Mouse (Mus musculus) hindbrain, embryonic 10.5 days (tissue): ENCODE measurements at regions not wholly inside any gene's neighbourhood (a gene's known extent, or its start where the extent isn't known, plus 50 kb on each side); places are given as distances from the start of the nearest gene placed in this dataset.
A peak's percentile ranks its signal among the peaks of the same experiment; 100 is the strongest.

Experiments used
- DNase-seq: peaks from one replicate; pipeline ENCODE4 v3.0.0-alpha.2; 2017; ENCODE audit warnings: low spot score
- H3K27ac ChIP-seq: fragments of 300-500 bp; sonication (generic); 2 replicates; pipeline ENCODE4 v1.5.1; 2016; ENCODE audit warnings: mild to moderate bottlenecking, moderate library complexity
- H3K27me3 ChIP-seq: fragments of 300-500 bp; sonication (generic); 2 replicates; pipeline ENCODE4 v1.6.1; 2016; ENCODE audit warnings: mild to moderate bottlenecking; ENCODE audit not compliant: poor library complexity, insufficient read depth, severe bottlenecking
- H3K36me3 ChIP-seq: fragments of 300-500 bp; sonication (generic); 2 replicates; pipeline ENCODE4 v1.6.1; 2016; ENCODE audit warnings: mild to moderate bottlenecking, moderate library complexity
- H3K4me1 ChIP-seq: fragments of 300-500 bp; sonication (generic); replicated peaks from 2 replicates; pipeline ENCODE4 v1.6.1; 2016; ENCODE audit warnings: mild to moderate bottlenecking
- H3K4me3 ChIP-seq: fragments of 300-500 bp; sonication (generic); 2 replicates; pipeline ENCODE4 v1.5.1; 2016; ENCODE audit warnings: mild to moderate bottlenecking, moderate library complexity
- H3K9me3 ChIP-seq: fragments of 300-500 bp; sonication (generic); 2 replicates; pipeline ENCODE4 v1.6.1; 2016; ENCODE audit warnings: mild to moderate bottlenecking, moderate library complexity
- WGBS: fragments of 180-500 bp; shearing (Covaris S2); methylation state at CpG from one replicate; pipeline ENCODE4 v1.1.7; 2016; 5-methylcytosine and 5-hydroxymethylcytosine counted together

- H3K36me3 ChIP-seq: no peaks in the 10 kb centered on the region
- no peak overlapping the region for H3K4me3 ChIP-seq
- no peak for DNase-seq
- WGBS: 92% methylated on average over 5 of the region's 5 CpGs
- H3K4me1 ChIP-seq: peaks cover 34% of the 10 kb centered on the region
- H3K27ac ChIP-seq: 0 out of 2 replicates have a peak overlapping the region, but pooled peaks have one; percentile 12
- H3K27me3 ChIP-seq: peaks cover 18% of the 10 kb centered on the region
- H3K9me3 ChIP-seq: no peaks in the 10 kb centered on the region
Observed at GRCm38 (mm10) chr7:145026014-145026285, 86.2 kb upstream of the Ccnd1 start.

DNA sequence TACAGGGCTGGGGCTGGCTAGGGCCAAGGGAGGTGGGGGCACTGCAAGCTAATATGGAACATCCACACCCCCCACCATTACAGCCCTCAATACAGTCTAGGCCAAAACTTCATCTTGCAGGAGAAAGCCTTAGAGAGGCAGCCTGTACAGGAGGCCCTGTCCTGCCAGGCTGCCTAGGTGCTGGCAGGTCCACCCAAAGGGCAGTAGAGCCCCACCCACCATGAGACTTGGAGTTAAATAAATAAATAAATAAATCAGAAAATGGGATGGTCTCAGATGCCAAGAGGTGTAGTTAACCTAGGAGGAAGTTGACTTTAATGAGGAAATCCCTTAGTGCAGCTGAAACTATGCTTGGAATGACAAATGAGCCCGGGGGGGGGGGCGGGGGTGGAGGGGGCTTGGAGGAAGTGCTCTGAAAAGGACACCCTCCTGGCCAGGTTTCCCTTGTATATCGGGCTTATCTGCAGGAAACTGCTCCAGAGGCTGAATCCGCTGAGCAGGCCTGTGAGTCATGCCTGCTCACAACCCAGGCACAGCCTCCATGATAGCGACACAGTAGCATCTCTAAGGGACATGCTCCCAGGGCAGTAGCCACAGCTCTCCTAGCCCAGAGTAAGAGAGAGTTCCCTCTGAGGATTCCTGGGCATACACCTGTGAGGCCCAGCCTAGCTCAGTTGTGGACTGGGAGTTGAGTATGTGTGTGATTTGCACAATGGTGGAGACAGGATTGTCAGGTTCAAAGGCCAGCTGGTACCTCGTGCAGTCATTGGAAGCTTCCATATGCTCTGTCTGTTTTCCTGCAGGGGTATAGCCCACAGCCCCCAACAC lies 85.7 kb upstream of the Ccnd1 start:
- peak overlapping the region; percentile 12; the same call in 1 of the 2 replicates for H3K27ac ChIP-seq
- WGBS: 60% methylated on average over 6 of the region's 6 CpGs
- H3K4me3 ChIP-seq: no peak overlapping the region
- no peak for DNase-seq
- peaks cover 18% of the 10 kb centered on the region for H3K27me3 ChIP-seq
- H3K36me3 ChIP-seq: no peaks in the 10 kb centered on the region
- H3K4me1 ChIP-seq: peaks cover 28% of the 10 kb centered on the region
- H3K9me3 ChIP-seq: no peaks in the 10 kb centered on the region

DNA sequence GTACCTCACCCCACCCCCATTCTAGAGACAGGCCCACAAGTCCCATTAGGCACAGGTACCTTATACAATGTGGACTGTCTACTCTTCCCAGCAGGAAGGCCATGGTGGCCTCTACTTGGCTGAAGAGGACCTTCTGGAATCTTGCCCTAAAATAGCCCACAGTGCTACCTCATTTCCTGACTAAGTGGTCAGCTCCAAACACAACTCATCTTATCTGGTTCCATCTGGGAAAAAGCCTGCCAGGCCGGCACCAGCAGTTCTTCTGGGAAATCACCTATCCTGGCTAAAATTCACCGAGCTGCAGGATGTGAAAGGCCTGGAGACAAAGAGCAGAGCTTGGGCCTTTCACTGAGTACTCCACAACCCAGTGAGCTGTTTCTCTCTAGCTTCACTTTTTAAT lies 84.9 kb upstream of the Ccnd1 start:
- Histone ChIP-seq H3K27me3 (peaks cover 13% of the 10 kb centered on the region), H3K27ac (no peak overlapping the region; the same call in 1 of the 2 replicates), H3K4me1 (peaks cover 21% of the 10 kb centered on the region), H3K4me3 (no peak overlapping the region), H3K36me3 (no peaks in the 10 kb centered on the region), H3K9me3 (no peaks in the 10 kb centered on the region)
- 87% methylated on average over 2 of the region's 2 CpGs for WGBS
- DNase-seq: no peak

DNA sequence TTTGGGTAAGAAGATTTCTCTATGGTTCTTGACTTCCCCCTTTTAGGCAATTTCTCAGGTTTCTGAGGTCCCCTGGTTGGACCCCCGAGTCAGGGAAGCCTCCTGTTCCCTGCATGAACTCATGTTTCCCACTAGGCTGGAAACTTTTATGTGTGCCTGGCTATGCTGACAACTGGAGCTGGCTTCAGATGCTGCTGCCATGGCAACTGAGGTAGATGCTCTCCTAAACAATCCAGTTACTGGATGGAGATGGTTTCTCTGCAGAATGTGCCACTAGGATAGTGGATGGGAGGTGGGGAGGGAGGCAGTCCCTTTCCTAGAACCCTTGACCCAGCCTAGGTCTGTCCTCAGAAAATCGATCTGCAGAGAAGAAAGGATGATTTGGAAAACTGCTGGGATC lies 79.4 kb upstream of the Ccnd1 start:
- Histone ChIP-seq H3K36me3 (no peaks in the 10 kb centered on the region), H3K9me3 (no peaks in the 10 kb centered on the region), H3K4me3 (no peak overlapping the region), H3K4me1 (peaks cover 15% of the 10 kb centered on the region), H3K27ac (no peak overlapping the region), H3K27me3 (0 out of 2 replicates have a peak, but pooled peaks cover 9% of the 10 kb centered on the region)
- 74% methylated on average over 2 of the region's 2 CpGs for WGBS
- no peak for DNase-seq

GRCm38 (mm10) chr7:145018149-145018548 lies 78.4 kb upstream of the Ccnd1 start:
- Histone ChIP-seq H3K36me3 (no peaks in the 10 kb centered on the region), H3K4me3 (no peak overlapping the region), H3K4me1 (peaks cover 15% of the 10 kb centered on the region), H3K27me3 (0 out of 2 replicates have a peak, but pooled peaks cover 9% of the 10 kb centered on the region), H3K27ac (no peak overlapping the region), H3K9me3 (no peaks in the 10 kb centered on the region)
- 89% methylated on average over 3 of the region's 3 CpGs for WGBS
- no peak for DNase-seq

- peak; percentile 34 for DNase-seq
- Histone ChIP-seq H3K4me1 (peaks cover 26% of the 10 kb centered on the region), H3K9me3 (no peaks in the 10 kb centered on the region; the same call in 1 of the 2 replicates), H3K27me3 (0 out of 2 replicates have a peak, but pooled peaks cover 9% of the 10 kb centered on the region), H3K36me3 (no peaks in the 10 kb centered on the region), H3K4me3 (no peak overlapping the region), H3K27ac (peak overlapping the region; percentile 87)
- 32% methylated on average over 22 of the region's 22 CpGs for WGBS
Observed at GRCm38 (mm10) chr7:145015463-145016085, 75.8 kb upstream of the Ccnd1 start.

GRCm38 (mm10) chr7:145010757-145011156 lies 71.0 kb upstream of the Ccnd1 start:
- Histone ChIP-seq H3K27ac (no peak overlapping the region), H3K9me3 (no peaks in the 10 kb centered on the region; the same call in 1 of the 2 replicates), H3K36me3 (no peaks in the 10 kb centered on the region), H3K4me3 (no peak overlapping the region), H3K4me1 (peaks cover 25% of the 10 kb centered on the region), H3K27me3 (0 out of 2 replicates have a peak, but pooled peaks cover 9% of the 10 kb centered on the region)
- WGBS: 44% methylated on average over 4 of the region's 4 CpGs
- no peak for DNase-seq

DNA sequence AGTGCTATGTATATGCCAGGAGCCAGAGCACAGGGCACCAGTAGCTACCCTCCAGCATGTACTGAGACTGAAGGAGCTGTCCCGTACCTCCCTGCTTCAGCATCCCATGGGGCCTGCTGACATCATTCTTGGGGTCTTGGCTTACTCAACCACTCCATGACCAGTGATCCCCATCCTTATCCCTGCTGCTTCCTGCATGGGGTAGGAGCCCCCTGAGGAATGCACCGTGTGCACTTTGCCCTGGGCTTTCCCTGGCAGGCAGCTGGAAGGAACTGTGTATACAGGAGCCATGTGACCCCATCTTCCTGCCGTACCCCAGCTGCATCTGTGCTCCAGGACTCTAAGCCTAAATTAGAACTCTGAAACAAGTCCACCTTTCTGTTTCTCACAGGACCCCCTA lies 70.3 kb upstream of the Ccnd1 start:
- no peaks in the 10 kb centered on the region for H3K36me3 ChIP-seq
- H3K4me3 ChIP-seq: no peak overlapping the region
- H3K4me1 ChIP-seq: peaks cover 22% of the 10 kb centered on the region
- no peaks in the 10 kb centered on the region; the same call in 1 of the 2 replicates for H3K9me3 ChIP-seq
- H3K27me3 ChIP-seq: 0 out of 2 replicates have a peak, but pooled peaks cover 5% of the 10 kb centered on the region
- DNase-seq: no peak
- WGBS: 63% methylated on average over 3 of the region's 3 CpGs
- H3K27ac ChIP-seq: no peak overlapping the region

DNA sequence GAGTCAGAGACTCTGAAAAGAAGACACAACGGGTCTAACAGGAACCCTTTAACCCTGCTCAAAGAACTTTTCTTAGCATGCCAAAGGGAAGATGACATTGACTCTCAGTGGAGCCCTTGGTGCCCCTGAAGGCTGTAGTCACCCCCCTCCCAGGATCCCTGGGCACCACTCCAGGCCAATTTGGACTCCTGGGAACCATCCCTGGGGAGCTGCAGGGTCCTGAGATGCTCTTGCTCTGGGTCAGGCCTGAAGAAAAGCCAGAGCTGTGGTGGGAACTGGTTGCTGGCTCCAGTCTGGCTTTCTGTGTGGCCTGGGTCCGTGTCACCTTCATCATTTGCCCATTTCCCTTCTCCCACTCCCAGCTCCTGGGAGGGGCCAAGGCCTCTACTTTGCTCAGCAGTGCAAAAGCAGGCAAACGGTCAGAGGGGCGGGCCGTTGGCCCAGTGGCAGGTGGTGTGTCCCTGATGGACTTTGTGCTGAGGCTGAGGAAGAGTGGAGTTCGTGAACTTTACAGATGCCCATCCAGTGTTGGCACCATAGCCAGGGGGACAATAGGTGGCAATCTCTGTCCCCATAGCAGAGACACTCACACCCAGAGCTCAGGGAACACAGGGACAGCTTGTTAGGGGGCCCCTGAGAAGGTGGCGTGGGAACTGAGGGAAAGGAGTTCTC lies 69.1 kb upstream of the Ccnd1 start:
- Histone ChIP-seq H3K4me3 (no peak overlapping the region), H3K36me3 (no peaks in the 10 kb centered on the region), H3K4me1 (peaks cover 20% of the 10 kb centered on the region; the same call in 1 of the 2 replicates), H3K9me3 (no peaks in the 10 kb centered on the region; the same call in 1 of the 2 replicates), H3K27me3 (no peaks in the 10 kb centered on the region), H3K27ac (0 out of 2 replicates have a peak overlapping the region, but pooled peaks have one; percentile 35)
- 77% methylated on average over 7 of the region's 7 CpGs for WGBS
- DNase-seq: no peak

- no peaks in the 10 kb centered on the region for H3K36me3 ChIP-seq
- no peak overlapping the region for H3K4me3 ChIP-seq
- peaks cover 16% of the 10 kb centered on the region; the same call in 1 of the 2 replicates for H3K4me1 ChIP-seq
- no peaks in the 10 kb centered on the region; the same call in 1 of the 2 replicates for H3K9me3 ChIP-seq
- no peak overlapping the region for H3K27ac ChIP-seq
- no peak for DNase-seq
- 84% methylated on average over 2 of the region's 2 CpGs for WGBS
- H3K27me3 ChIP-seq: no peaks in the 10 kb centered on the region
Observed at GRCm38 (mm10) chr7:145007216-145007615, 67.5 kb upstream of the Ccnd1 start.

- DNase-seq: no peak
- H3K27ac ChIP-seq: peak overlapping the region; percentile 51
- 62% methylated on average over 4 of the region's 4 CpGs for WGBS
Observed at GRCm38 (mm10) chr7:145001503-145002084, 61.9 kb upstream of the Ccnd1 start.

GRCm38 (mm10) chr7:144999741-145000140 lies 60.0 kb upstream of the Ccnd1 start:
- Histone ChIP-seq H3K4me1 (peaks cover 17% of the 10 kb centered on the region; the same call in 1 of the 2 replicates), H3K4me3 (no peak overlapping the region), H3K27ac (no peak overlapping the region), H3K9me3 (no peaks in the 10 kb centered on the region), H3K27me3 (no peaks in the 10 kb centered on the region), H3K36me3 (no peaks in the 10 kb centered on the region)
- no peak for DNase-seq
- 71% methylated on average over 3 of the region's 3 CpGs for WGBS

More at GRCm38 (mm10) chr7:145001503-145002084, 61.9 kb upstream of the Ccnd1 start:
- no peaks in the 10 kb centered on the region for H3K36me3 ChIP-seq
- H3K4me3 ChIP-seq: no peak overlapping the region
- H3K4me1 ChIP-seq: peaks cover 15% of the 10 kb centered on the region; the same call in 1 of the 2 replicates
- no peaks in the 10 kb centered on the region for H3K27me3 ChIP-seq
- no peaks in the 10 kb centered on the region for H3K9me3 ChIP-seq
